Mouse (Mus musculus): ENCODE data around the gene Cox6a1. TPM values are rescaled to one million over a fixed set of nuclear protein-coding genes. Genes with fewer than 3 reads are reported as not detected.
A peak's percentile ranks its signal among the peaks of the same experiment; 100 is the strongest.
"Not testable (repeated sequence)": the region's sequence is repeated elsewhere in the genome, so short reads cannot be mapped to it uniquely, and the experiment has no call there.

Gene Cox6a1
- 1,091 and 1,648 TPM in 2 replicates for polyA plus RNA-seq (2012; rRNA removed)

- peak; percentile 33; the same call in 1 of the 2 replicates for TF ChIP-seq CTCF (IDR thresholded peaks at IDR 0.05; ENCODE audit: borderline replicate concordance, extremely low read depth, insufficient read depth, insufficient read length)
- TF ChIP-seq POLR2A (IDR thresholded peaks at IDR 0.05; ENCODE audit: borderline replicate concordance, extremely low read depth, insufficient read depth, insufficient read length, poor library complexity, severe bottlenecking): peak; percentile 48
- DNase-seq (ENCODE audit: low read depth): peak; percentile 99
These were observed at the start of gene Cox6a1 for GRCm38 (mm10) chr5:115348546-115349224. Gene Cox6a1, minus strand, starts transcription at chr5:115348981.

- TF ChIP-seq POLR2A (IDR thresholded peaks at IDR 0.05; ENCODE audit: borderline replicate concordance, extremely low read depth, insufficient read depth, insufficient read length, poor library complexity, severe bottlenecking) (no peak), CTCF (IDR thresholded peaks at IDR 0.05; ENCODE audit: borderline replicate concordance, extremely low read depth, insufficient read depth, insufficient read length) (no peak)
- DNase-seq (ENCODE audit: low read depth): peak; percentile 95
These were observed 49.3 kb upstream of the Cox6a1 start for GRCm38 (mm10) chr5:115397839-115398780.

GRCm38 (mm10) chr5:115396654-115397053 is 47.9 kb upstream of the Cox6a1 start:
- TF ChIP-seq CTCF (IDR thresholded peaks at IDR 0.05; ENCODE audit: borderline replicate concordance, extremely low read depth, insufficient read depth, insufficient read length) (no peak), POLR2A (IDR thresholded peaks at IDR 0.05; ENCODE audit: borderline replicate concordance, extremely low read depth, insufficient read depth, insufficient read length, poor library complexity, severe bottlenecking) (no peak)
- no peak for DNase-seq (ENCODE audit: low read depth)

- TF ChIP-seq CTCF (IDR thresholded peaks at IDR 0.05; ENCODE audit: borderline replicate concordance, extremely low read depth, insufficient read depth, insufficient read length) (no peak), POLR2A (IDR thresholded peaks at IDR 0.05; ENCODE audit: borderline replicate concordance, extremely low read depth, insufficient read depth, insufficient read length, poor library complexity, severe bottlenecking) (no peak)
- no peak for DNase-seq (ENCODE audit: low read depth)
These were observed 46.1 kb upstream of the Cox6a1 start for GRCm38 (mm10) chr5:115394836-115395235.

GRCm38 (mm10) chr5:115394223-115394622 is 45.4 kb upstream of the Cox6a1 start:
- DNase-seq (ENCODE audit: low read depth): peak; percentile 69
- no peak for TF ChIP-seq POLR2A (IDR thresholded peaks at IDR 0.05; ENCODE audit: borderline replicate concordance, extremely low read depth, insufficient read depth, insufficient read length, poor library complexity, severe bottlenecking)
- no peak for TF ChIP-seq CTCF (IDR thresholded peaks at IDR 0.05; ENCODE audit: borderline replicate concordance, extremely low read depth, insufficient read depth, insufficient read length)

GRCm38 (mm10) chr5:115392969-115393368 is 44.2 kb upstream of the Cox6a1 start:
- TF ChIP-seq CTCF (IDR thresholded peaks at IDR 0.05; ENCODE audit: borderline replicate concordance, extremely low read depth, insufficient read depth, insufficient read length): no peak
- TF ChIP-seq POLR2A (IDR thresholded peaks at IDR 0.05; ENCODE audit: borderline replicate concordance, extremely low read depth, insufficient read depth, insufficient read length, poor library complexity, severe bottlenecking): no peak
- no peak for DNase-seq (ENCODE audit: low read depth)

GRCm38 (mm10) chr5:115391935-115392334 is 43.2 kb upstream of the Cox6a1 start:
- no peak for DNase-seq (ENCODE audit: low read depth)

GRCm38 (mm10) chr5:115378882-115379281 is 30.1 kb upstream of the Cox6a1 start:
- DNase-seq (ENCODE audit: low read depth): not testable (repeated sequence)

More at GRCm38 (mm10) chr5:115391935-115392334, 43.2 kb upstream of the Cox6a1 start:
- TF ChIP-seq CTCF (IDR thresholded peaks at IDR 0.05; ENCODE audit: borderline replicate concordance, extremely low read depth, insufficient read depth, insufficient read length) (no peak), POLR2A (IDR thresholded peaks at IDR 0.05; ENCODE audit: borderline replicate concordance, extremely low read depth, insufficient read depth, insufficient read length, poor library complexity, severe bottlenecking) (no peak)

GRCm38 (mm10) chr5:115375436-115375835 is 26.7 kb upstream of the Cox6a1 start:
- TF ChIP-seq POLR2A (IDR thresholded peaks at IDR 0.05; ENCODE audit: borderline replicate concordance, extremely low read depth, insufficient read depth, insufficient read length, poor library complexity, severe bottlenecking) (no peak), CTCF (IDR thresholded peaks at IDR 0.05; ENCODE audit: borderline replicate concordance, extremely low read depth, insufficient read depth, insufficient read length) (no peak)
- no peak for DNase-seq (ENCODE audit: low read depth)

- no peak for TF ChIP-seq POLR2A (IDR thresholded peaks at IDR 0.05; ENCODE audit: borderline replicate concordance, extremely low read depth, insufficient read depth, insufficient read length, poor library complexity, severe bottlenecking)
- no peak for DNase-seq (ENCODE audit: low read depth)
These were observed 25.5 kb upstream of the Cox6a1 start for GRCm38 (mm10) chr5:115374204-115374820.

GRCm38 (mm10) chr5:115373441-115374203 is 24.8 kb upstream of the Cox6a1 start:
- DNase-seq (ENCODE audit: low read depth): peak; percentile 96
- TF ChIP-seq CTCF (IDR thresholded peaks at IDR 0.05; ENCODE audit: borderline replicate concordance, extremely low read depth, insufficient read depth, insufficient read length) (no peak), POLR2A (IDR thresholded peaks at IDR 0.05; ENCODE audit: borderline replicate concordance, extremely low read depth, insufficient read depth, insufficient read length, poor library complexity, severe bottlenecking) (no peak)
